Mouse (Mus musculus): ENCODE results near the gene Bahcc1.

GRCm38 (mm10) chr11:120256543-120256942 lies 23.8 kb downstream of the Bahcc1 start:
- TF ChIP-seq CTCF (IDR thresholded peaks at IDR 0.05; ENCODE audit: low read depth, low read length), result no peak
- TF ChIP-seq POLR2A (IDR thresholded peaks at IDR 0.05; ENCODE audit: extremely low read depth, insufficient read depth, low read length), result no peak

All from liver, adult 2 months (tissue).